Mouse (Mus musculus) E14TG2a.4 (cell line): ENCODE measurements around the gene Tmem247.

ENCODE experiments used
- H3K27me3 ChIP-seq: 2 replicates; pipeline ENCODE4 v1.6.1; 2014; ENCODE audit warnings: low read length, control low read depth; ENCODE audit not compliant: insufficient read depth
- H3K36me3 ChIP-seq: 2 replicates; pipeline ENCODE4 v1.6.1; 2014; ENCODE audit warnings: low read length, control low read depth; ENCODE audit not compliant: insufficient read depth
- H3K4me1 ChIP-seq: replicated peaks from 2 replicates; pipeline ENCODE4 v1.6.1; 2014; ENCODE audit warnings: low read depth, low read length, control low read depth
- H3K4me3 ChIP-seq: replicated peaks from 2 replicates; pipeline ENCODE4 v1.5.1; 2014; ENCODE audit warnings: mild to moderate bottlenecking, low read length
- H3K9me3 ChIP-seq: 2 replicates; pipeline ENCODE4 v1.6.1; 2014; ENCODE audit warnings: low read length, control low read depth
- CTCF ChIP-seq: conservative IDR thresholded peaks from 2 replicates; pipeline ENCODE4 v1.5.1; 2014; ENCODE audit warnings: low read length
- NANOG ChIP-seq: IDR thresholded peaks from 2 replicates; pipeline ENCODE4 v1.6.1; 2014; ENCODE audit warnings: borderline replicate concordance, low read length, mixed read lengths
- POU5F1 ChIP-seq: IDR thresholded peaks from 2 replicates; pipeline ENCODE4 v1.6.1; 2014; ENCODE audit warnings: low read length, borderline replicate concordance

Gene Tmem247

GRCm38 (mm10) chr17:86917048-86917447 is at the start of gene Tmem247:
Gene Tmem247 (plus strand): TSS chr17:86917348.
- TF ChIP-seq NANOG (no peak), CTCF (no peak)
- Histone ChIP-seq H3K4me1 (peaks cover 5% of the 10 kb centered on the region), H3K4me3 (no peak within 1 kb of the TSS), H3K27me3 (no peaks in the 10 kb centered on the region), H3K9me3 (no peaks in the 10 kb centered on the region), H3K36me3 (no peaks in the 10 kb centered on the region)

GRCm38 (mm10) chr17:86870586-86870985 is 46.6 kb upstream of the Tmem247 start:
- TF ChIP-seq CTCF = no peak
- TF ChIP-seq POU5F1 = no peak
- TF ChIP-seq NANOG = no peak

GRCm38 (mm10) chr17:86872643-86873042 is 44.5 kb upstream of the Tmem247 start:
- H3K9me3 ChIP-seq = no peaks in the 10 kb centered on the region
- no peaks in the 10 kb centered on the region for H3K36me3 ChIP-seq
- H3K27me3 ChIP-seq = peaks cover 4% of the 10 kb centered on the region; the same call in 1 of the 2 replicates
- H3K4me3 ChIP-seq = no peak overlapping the region
- TF ChIP-seq POU5F1 (no peak), CTCF (no peak), NANOG (no peak)
- no peaks in the 10 kb centered on the region for H3K4me1 ChIP-seq

More at GRCm38 (mm10) chr17:86870586-86870985, 46.6 kb upstream of the Tmem247 start:
- no peaks in the 10 kb centered on the region for H3K9me3 ChIP-seq
- no peak overlapping the region for H3K4me3 ChIP-seq
- H3K36me3 ChIP-seq = no peaks in the 10 kb centered on the region
- H3K27me3 ChIP-seq = peaks cover 4% of the 10 kb centered on the region; the same call in 1 of the 2 replicates
- no peaks in the 10 kb centered on the region for H3K4me1 ChIP-seq

- Histone ChIP-seq H3K27me3 (peaks cover 4% of the 10 kb centered on the region; the same call in 1 of the 2 replicates), H3K4me3 (no peak overlapping the region), H3K36me3 (no peaks in the 10 kb centered on the region), H3K9me3 (no peaks in the 10 kb centered on the region), H3K4me1 (no peaks in the 10 kb centered on the region)
- TF ChIP-seq NANOG (no peak), POU5F1 (no peak), CTCF (no peak)
These were observed 40.2 kb upstream of the Tmem247 start for GRCm38 (mm10) chr17:86876940-86877339.

- no peak overlapping the region for H3K4me3 ChIP-seq
- TF ChIP-seq NANOG (no peak), CTCF (no peak), POU5F1 (no peak)
- no peaks in the 10 kb centered on the region for H3K36me3 ChIP-seq
These were observed 39.4 kb upstream of the Tmem247 start for GRCm38 (mm10) chr17:86877747-86878146.

GRCm38 (mm10) chr17:86880056-86880455 is 37.1 kb upstream of the Tmem247 start:
- TF ChIP-seq POU5F1 = no peak
- TF ChIP-seq NANOG = peak; percentile 97

More at GRCm38 (mm10) chr17:86877747-86878146, 39.4 kb upstream of the Tmem247 start:
- 0 out of 2 replicates have a peak, but pooled peaks cover 3% of the 10 kb centered on the region for H3K27me3 ChIP-seq
- H3K4me1 ChIP-seq = no peaks in the 10 kb centered on the region
- no peaks in the 10 kb centered on the region for H3K9me3 ChIP-seq

GRCm38 (mm10) chr17:86880461-86881044 is 36.6 kb upstream of the Tmem247 start:
- Histone ChIP-seq H3K27me3 (0 out of 2 replicates have a peak, but pooled peaks cover 3% of the 10 kb centered on the region), H3K36me3 (no peaks in the 10 kb centered on the region), H3K9me3 (no peaks in the 10 kb centered on the region), H3K4me1 (no peaks in the 10 kb centered on the region), H3K4me3 (no peak overlapping the region)
- TF ChIP-seq NANOG = 0 out of 2 replicates have a peak, but pooled peaks have one; percentile 2
- TF ChIP-seq POU5F1 = no peak
- no peak for TF ChIP-seq CTCF

More at GRCm38 (mm10) chr17:86880056-86880455, 37.1 kb upstream of the Tmem247 start:
- Histone ChIP-seq H3K27me3 (0 out of 2 replicates have a peak, but pooled peaks cover 3% of the 10 kb centered on the region), H3K9me3 (no peaks in the 10 kb centered on the region), H3K4me3 (no peak overlapping the region), H3K36me3 (no peaks in the 10 kb centered on the region), H3K4me1 (no peaks in the 10 kb centered on the region)

- Histone ChIP-seq H3K9me3 (no peaks in the 10 kb centered on the region), H3K27me3 (no peaks in the 10 kb centered on the region), H3K4me1 (no peaks in the 10 kb centered on the region), H3K36me3 (no peaks in the 10 kb centered on the region), H3K4me3 (no peak overlapping the region)
- no peak for TF ChIP-seq NANOG
- no peak for TF ChIP-seq CTCF
- TF ChIP-seq POU5F1 = no peak
These were observed 22.0 kb upstream of the Tmem247 start for GRCm38 (mm10) chr17:86895191-86895590.
